Mouse (Mus musculus): ENCODE data around the gene Cntnap1. TPM values are rescaled to one million over a fixed set of nuclear protein-coding genes. Genes with fewer than 3 reads are reported as not detected.

Gene Cntnap1
- polyA plus RNA-seq, 1 experiment from 2014 or later, result 0.39 TPM

GRCm38 (mm10) chr11:101211970-101212369 is 41.6 kb downstream of the Cntnap1 start:
- DNase-seq (ENCODE audit: low spot score), result peak; percentile 92
- Histone ChIP-seq H3K27me3 (replicated peaks; ENCODE audit: control insufficient read depth, insufficient read depth, low read length) (no peaks in the 10 kb centered on the region), H3K9ac (ENCODE audit: low read length) (no peak overlapping the region), H3K27ac (ENCODE audit: low read depth, low read length) (no peak overlapping the region), H3K4me1 (ENCODE audit: control insufficient read depth, insufficient read depth, low read length) (no peaks in the 10 kb centered on the region), H3K4me3 (ENCODE audit: low read depth, low read length) (no peak overlapping the region), H3K9me3 (replicated peaks; ENCODE audit: control insufficient read depth, low read length) (no peaks in the 10 kb centered on the region), H3K36me3 (ENCODE audit: control insufficient read depth, insufficient read depth, low read length) (peaks cover 26% of the 10 kb centered on the region; the same call in 1 of the 2 replicates), H3K4me2 (ENCODE audit: low read length) (no peak overlapping the region)
- peak; percentile 48; the same call in 1 of the 2 replicates for ATAC-seq
- 47% methylated on average over 3 of the region's 3 CpGs for WGBS

DNA sequence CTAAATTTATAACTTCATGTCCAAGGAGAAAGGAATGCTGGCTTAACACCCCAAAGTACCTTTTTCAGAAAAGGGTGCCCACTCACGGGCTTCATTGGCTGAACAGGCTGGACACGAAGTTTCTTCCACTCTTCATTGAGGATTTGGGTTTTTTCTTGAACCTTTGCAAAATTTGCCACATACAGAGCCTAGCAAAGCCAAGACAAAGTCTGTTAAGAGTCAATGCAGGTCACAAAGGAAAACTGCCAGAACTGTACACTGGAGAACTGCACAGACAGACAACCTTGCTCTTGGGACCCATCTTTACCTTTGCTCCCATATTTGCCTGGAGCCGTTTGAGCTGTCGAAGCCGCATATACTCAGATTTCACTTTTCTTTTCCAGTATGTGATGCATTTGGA is 46.6 kb downstream of the Cntnap1 start:
- DNase-seq (ENCODE audit: low spot score), result no peak
- 0 out of 2 replicates have a peak, but pooled peaks cover 4% of the 10 kb centered on the region for H3K36me3 ChIP-seq (ENCODE audit: control insufficient read depth, insufficient read depth, low read length)
- 89% methylated on average over 5 of the region's 5 CpGs for WGBS
- H3K4me2 ChIP-seq (ENCODE audit: low read length), result no peak overlapping the region
- no peak overlapping the region for H3K4me3 ChIP-seq (ENCODE audit: low read depth, low read length)
- H3K9ac ChIP-seq (ENCODE audit: low read length), result no peak overlapping the region
- H3K9me3 ChIP-seq (replicated peaks; ENCODE audit: control insufficient read depth, low read length), result no peaks in the 10 kb centered on the region
- no peaks in the 10 kb centered on the region for H3K4me1 ChIP-seq (ENCODE audit: control insufficient read depth, insufficient read depth, low read length)
- H3K27ac ChIP-seq (ENCODE audit: low read depth, low read length), result no peak overlapping the region
- no peak for ATAC-seq
- H3K27me3 ChIP-seq (replicated peaks; ENCODE audit: control insufficient read depth, insufficient read depth, low read length), result no peaks in the 10 kb centered on the region

DNA sequence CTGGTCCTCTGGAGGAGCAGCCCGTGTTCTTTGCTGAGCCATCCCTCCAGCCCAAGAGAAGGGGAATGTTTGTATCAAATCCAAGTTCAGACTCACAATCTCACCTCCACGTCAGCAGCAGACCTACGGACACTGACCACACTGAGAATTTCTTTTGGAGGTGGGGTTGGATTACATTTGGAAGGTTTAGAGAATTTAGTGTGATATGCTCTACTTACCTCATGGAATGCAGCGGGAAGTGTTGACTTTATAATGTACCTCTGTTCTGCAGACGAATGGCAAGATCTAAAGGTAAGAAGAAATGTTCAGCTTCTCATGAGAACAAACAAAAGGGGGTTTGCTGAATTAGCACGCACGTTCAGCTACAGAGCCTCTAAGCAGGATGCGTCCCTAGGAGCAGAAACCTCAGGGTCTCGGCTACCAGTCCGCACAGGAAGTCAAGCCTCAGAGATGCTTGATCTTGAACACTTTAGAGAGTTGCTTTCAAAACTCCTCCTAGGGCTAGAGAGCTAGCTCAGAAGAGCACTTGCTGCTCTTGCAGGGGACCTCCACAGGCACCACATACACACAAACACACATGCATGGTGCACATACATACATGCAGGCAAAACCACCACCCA is 48.2 kb downstream of the Cntnap1 start:
- no peak overlapping the region for H3K9ac ChIP-seq (ENCODE audit: low read length)
- no peaks in the 10 kb centered on the region for H3K9me3 ChIP-seq (replicated peaks; ENCODE audit: control insufficient read depth, low read length)
- no peaks in the 10 kb centered on the region for H3K4me1 ChIP-seq (ENCODE audit: control insufficient read depth, insufficient read depth, low read length)
- no peak overlapping the region for H3K4me2 ChIP-seq (ENCODE audit: low read length)
- H3K4me3 ChIP-seq (ENCODE audit: low read depth, low read length), result no peak overlapping the region
- no peak for DNase-seq (ENCODE audit: low spot score)
- no peak overlapping the region for H3K27ac ChIP-seq (ENCODE audit: low read depth, low read length)
- 0 out of 2 replicates have a peak, but pooled peaks cover 4% of the 10 kb centered on the region for H3K36me3 ChIP-seq (ENCODE audit: control insufficient read depth, insufficient read depth, low read length)
- no peak for ATAC-seq
- 83% methylated on average over 10 of the region's 10 CpGs for WGBS
- no peaks in the 10 kb centered on the region for H3K27me3 ChIP-seq (replicated peaks; ENCODE audit: control insufficient read depth, insufficient read depth, low read length)

DNA sequence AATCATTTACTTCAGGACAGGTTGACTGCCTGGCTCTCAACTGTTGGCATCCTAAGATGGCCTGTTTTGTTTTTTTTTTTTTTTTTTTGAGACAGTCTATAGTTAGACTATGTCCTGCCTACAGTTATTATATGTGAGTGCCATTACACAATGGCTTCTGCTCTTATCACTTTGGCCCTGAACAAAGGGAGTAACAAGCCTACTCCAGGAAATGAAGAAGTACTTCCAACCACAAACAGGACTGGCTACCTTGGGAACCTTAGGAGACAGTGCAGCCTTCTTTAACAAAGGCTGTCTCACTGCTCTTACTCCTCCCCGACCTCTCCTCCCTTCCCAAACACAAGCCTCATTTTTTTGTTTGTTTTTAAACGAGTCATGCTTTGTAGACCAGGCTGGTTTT is 50.5 kb downstream of the Cntnap1 start:
- Histone ChIP-seq H3K9me3 (replicated peaks; ENCODE audit: control insufficient read depth, low read length) (no peaks in the 10 kb centered on the region), H3K4me2 (ENCODE audit: low read length) (no peak overlapping the region), H3K4me3 (ENCODE audit: low read depth, low read length) (no peak overlapping the region), H3K36me3 (ENCODE audit: control insufficient read depth, insufficient read depth, low read length) (0 out of 2 replicates have a peak, but pooled peaks cover 1% of the 10 kb centered on the region), H3K27me3 (replicated peaks; ENCODE audit: control insufficient read depth, insufficient read depth, low read length) (no peaks in the 10 kb centered on the region), H3K27ac (ENCODE audit: low read depth, low read length) (no peak overlapping the region), H3K9ac (ENCODE audit: low read length) (no peak overlapping the region), H3K4me1 (ENCODE audit: control insufficient read depth, insufficient read depth, low read length) (no peaks in the 10 kb centered on the region)
- 60% methylated on average over 2 of the region's 2 CpGs for WGBS
- no peak for DNase-seq (ENCODE audit: low spot score)
- ATAC-seq, result no peak

DNA sequence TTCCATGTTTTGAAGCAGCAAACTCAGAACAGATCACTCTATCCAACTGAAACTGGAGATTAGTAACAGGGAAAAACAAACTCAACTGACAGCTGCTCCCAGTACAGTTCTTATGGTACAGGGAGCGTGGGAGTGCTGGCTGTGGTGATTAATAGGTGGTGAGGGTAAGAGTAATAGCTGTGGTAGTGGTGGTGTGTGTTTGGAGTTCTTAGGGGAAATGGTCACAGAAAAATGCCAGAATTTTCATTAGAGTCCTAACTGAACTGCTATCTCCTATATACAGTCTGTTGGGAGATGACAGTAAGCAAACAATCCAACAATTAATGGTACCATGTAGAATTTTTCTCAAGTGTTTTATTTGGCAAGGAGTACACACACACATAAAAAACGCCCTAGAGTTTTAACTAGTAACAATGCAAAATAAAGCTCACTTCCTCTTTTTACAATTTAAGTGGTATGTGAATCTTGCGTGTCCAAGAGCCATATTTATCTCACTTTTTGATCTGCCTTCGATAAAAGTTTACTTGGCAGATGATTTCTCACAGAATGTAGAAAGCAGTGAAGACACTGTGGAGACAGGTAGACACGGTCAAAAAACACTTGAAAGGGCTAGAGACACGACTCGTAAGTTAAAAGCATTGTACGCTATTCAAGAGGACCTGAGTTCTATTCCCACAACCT is 51.1 kb downstream of the Cntnap1 start:
- Histone ChIP-seq H3K9me3 (replicated peaks; ENCODE audit: control insufficient read depth, low read length) (no peaks in the 10 kb centered on the region), H3K4me1 (ENCODE audit: control insufficient read depth, insufficient read depth, low read length) (0 out of 2 replicates have a peak, but pooled peaks cover 2% of the 10 kb centered on the region), H3K36me3 (ENCODE audit: control insufficient read depth, insufficient read depth, low read length) (no peaks in the 10 kb centered on the region), H3K4me3 (ENCODE audit: low read depth, low read length) (no peak overlapping the region), H3K27ac (ENCODE audit: low read depth, low read length) (no peak overlapping the region), H3K27me3 (replicated peaks; ENCODE audit: control insufficient read depth, insufficient read depth, low read length) (no peaks in the 10 kb centered on the region), H3K4me2 (ENCODE audit: low read length) (no peak overlapping the region), H3K9ac (ENCODE audit: low read length) (no peak overlapping the region)
- no peak for ATAC-seq
- WGBS, result 92% methylated on average over 8 of the region's 8 CpGs
- no peak for DNase-seq (ENCODE audit: low spot score)

DNA sequence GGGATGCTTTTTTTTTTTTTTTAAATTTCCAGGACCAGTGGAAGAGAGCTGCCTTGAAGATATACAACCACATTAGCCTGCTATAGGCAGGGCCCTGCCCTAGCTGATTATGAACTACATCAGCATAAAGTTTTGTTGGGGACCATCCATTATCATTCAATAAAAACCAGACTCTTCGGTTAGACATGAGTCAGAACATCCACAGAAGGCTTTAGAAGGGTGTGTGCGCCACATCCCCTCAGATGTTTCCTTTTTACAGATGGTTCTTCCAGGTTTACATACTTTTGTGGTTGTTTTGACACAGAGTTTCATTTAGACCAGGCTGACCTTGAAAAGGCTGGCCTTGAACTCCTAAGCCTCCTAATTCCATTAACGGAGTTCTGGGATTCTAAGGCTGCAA is 54.0 kb downstream of the Cntnap1 start:
- Histone ChIP-seq H3K4me1 (ENCODE audit: control insufficient read depth, insufficient read depth, low read length) (0 out of 2 replicates have a peak, but pooled peaks cover 2% of the 10 kb centered on the region), H3K27ac (ENCODE audit: low read depth, low read length) (no peak overlapping the region), H3K4me3 (ENCODE audit: low read depth, low read length) (no peak overlapping the region), H3K9me3 (replicated peaks; ENCODE audit: control insufficient read depth, low read length) (no peaks in the 10 kb centered on the region), H3K4me2 (ENCODE audit: low read length) (no peak overlapping the region), H3K27me3 (replicated peaks; ENCODE audit: control insufficient read depth, insufficient read depth, low read length) (no peaks in the 10 kb centered on the region), H3K36me3 (ENCODE audit: control insufficient read depth, insufficient read depth, low read length) (no peaks in the 10 kb centered on the region), H3K9ac (ENCODE audit: low read length) (no peak overlapping the region)
- 93% methylated on average over 3 of the region's 3 CpGs for WGBS
- DNase-seq (ENCODE audit: low spot score) (no peak), ATAC-seq (no peak)

GRCm38 (mm10) chr11:101225331-101226064 is 55.2 kb downstream of the Cntnap1 start:
- Histone ChIP-seq H3K9ac (ENCODE audit: low read length) (peak overlapping the region; percentile 78), H3K4me2 (ENCODE audit: low read length) (peak overlapping the region; percentile 92), H3K36me3 (ENCODE audit: control insufficient read depth, insufficient read depth, low read length) (no peaks in the 10 kb centered on the region), H3K27ac (ENCODE audit: low read depth, low read length) (no peak overlapping the region), H3K4me1 (ENCODE audit: control insufficient read depth, insufficient read depth, low read length) (0 out of 2 replicates have a peak, but pooled peaks cover 2% of the 10 kb centered on the region), H3K4me3 (ENCODE audit: low read depth, low read length) (peak overlapping the region; percentile 68), H3K27me3 (replicated peaks; ENCODE audit: control insufficient read depth, insufficient read depth, low read length) (no peaks in the 10 kb centered on the region), H3K9me3 (replicated peaks; ENCODE audit: control insufficient read depth, low read length) (no peaks in the 10 kb centered on the region)
- DNase-seq (ENCODE audit: low spot score), result no peak
- ATAC-seq, result no peak; the same call in none of the 2 replicates
- 20% methylated on average over 25 of the region's 25 CpGs for WGBS

DNA sequence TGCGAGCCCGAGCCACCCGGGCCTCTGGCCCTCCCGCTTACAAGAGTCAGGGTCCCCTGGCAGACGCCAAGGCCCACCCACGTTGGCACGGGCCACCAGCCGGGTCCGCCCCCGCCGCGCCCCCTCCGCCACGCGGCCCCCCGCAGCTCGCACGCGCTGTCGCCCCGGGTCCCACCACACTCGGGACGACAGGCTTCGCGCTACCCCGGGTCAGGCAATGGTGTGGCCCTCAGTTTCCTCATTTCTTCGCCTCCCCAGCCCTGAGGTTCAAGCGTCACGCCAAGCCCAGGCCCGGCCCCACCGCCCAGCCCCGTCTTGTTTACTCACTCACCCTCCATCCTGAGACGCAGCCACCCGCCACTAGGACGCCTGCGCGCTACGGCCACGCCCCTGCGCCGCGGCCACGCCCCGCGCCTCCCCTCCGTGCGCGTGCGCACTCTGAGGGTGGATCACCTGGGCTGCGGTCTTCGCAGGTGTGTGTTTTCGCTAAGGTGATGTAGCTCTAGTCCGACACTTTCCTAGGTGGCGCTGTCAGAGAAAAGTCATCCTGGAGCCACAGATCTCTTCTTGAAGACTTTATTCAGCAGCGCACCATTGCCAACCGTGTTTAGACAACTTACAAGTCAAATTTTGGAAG is 55.9 kb downstream of the Cntnap1 start, which contains the start of gene Ezh1:
Gene Ezh1, minus strand, starts transcription at position 399 of the 637 bp plus-strand sequence.
- ATAC-seq (peak; percentile 96), DNase-seq (ENCODE audit: low spot score) (peak; percentile 78)
- WGBS, result 1% methylated on average over 56 of the region's 56 CpGs

More for the DNA sequence above, 55.9 kb downstream of the Cntnap1 start, which contains the start of gene Ezh1:
- Histone ChIP-seq H3K36me3 (ENCODE audit: control insufficient read depth, insufficient read depth, low read length) (no peaks in the 10 kb centered on the region), H3K27me3 (replicated peaks; ENCODE audit: control insufficient read depth, insufficient read depth, low read length) (no peaks in the 10 kb centered on the region; the same call in 1 of the 2 replicates), H3K9ac (ENCODE audit: low read length) (peak within 1 kb of the TSS; percentile 78), H3K9me3 (replicated peaks; ENCODE audit: control insufficient read depth, low read length) (no peaks in the 10 kb centered on the region), H3K27ac (ENCODE audit: low read depth, low read length) (no peak within 1 kb of the TSS), H3K4me3 (ENCODE audit: low read depth, low read length) (peak within 1 kb of the TSS; percentile 68), H3K4me2 (ENCODE audit: low read length) (peak within 1 kb of the TSS; percentile 92), H3K4me1 (ENCODE audit: control insufficient read depth, insufficient read depth, low read length) (peaks cover 7% of the 10 kb centered on the region)
